Mouse (Mus musculus) MEL (cell line): Measurements from ENCODE around the gene Ero1l.

ENCODE experiments used
- BHLHE40 ChIP-seq: IDR thresholded peaks from 2 replicates; pipeline ENCODE4 v1.6.1; 2012; ENCODE audit warnings: low read depth, mild to moderate bottlenecking, inconsistent platforms, low read length, improper control_type of control experiment, borderline replicate concordance
- KAT2A ChIP-seq: conservative IDR thresholded peaks from 2 replicates; pipeline ENCODE4 v1.6.1; 2012; ENCODE audit warnings: low read depth, low read length, improper control_type of control experiment, inconsistent platforms
- MAFK ChIP-seq: IDR thresholded peaks from 2 replicates; pipeline ENCODE4 v1.6.1; 2011; ENCODE audit warnings: low read depth, mild to moderate bottlenecking, low read length, improper control_type of control experiment, borderline replicate concordance
- NELFE ChIP-seq: IDR thresholded peaks from 2 replicates; pipeline ENCODE4 v1.6.1; 2011; ENCODE audit warnings: low read depth, low read length, improper control_type of control experiment
- POLR2A ChIP-seq, 2 experiments: IDR thresholded peaks; 2 replicates each; pipeline ENCODE4 v1.6.1; 2011 to 2012; ENCODE audit warnings: low read length in 2 of 2, mild to moderate bottlenecking in 2 of 2, control low read depth in 1 of 2, improper control_type of control experiment in 1 of 2, low read depth in 1 of 2, moderate library complexity in 1 of 2; ENCODE audit not compliant: control insufficient read depth in 1 of 2, insufficient read depth in 1 of 2, poor library complexity in 1 of 2
- POLR2AphosphoS2 ChIP-seq: IDR thresholded peaks from 2 replicates; pipeline ENCODE4 v1.6.1; 2011; ENCODE audit warnings: low read length, improper control_type of control experiment
- SIN3A ChIP-seq: IDR thresholded peaks from 2 replicates; pipeline ENCODE4 v1.6.1; 2012; ENCODE audit warnings: low read length, improper control_type of control experiment, inconsistent platforms
- ZNF384 ChIP-seq: IDR thresholded peaks from 2 replicates; pipeline ENCODE4 v1.6.1; 2012; ENCODE audit warnings: low read depth, mild to moderate bottlenecking, inconsistent platforms, low read length, improper control_type of control experiment

- no peak for TF ChIP-seq POLR2A (IDR thresholded peaks at IDR 0.05; ENCODE audit: control insufficient read depth in 1 of 2, insufficient read depth in 1 of 2, low read depth in 1 of 2, low read length in 2 of 2, poor library complexity in 1 of 2)
- TF ChIP-seq KAT2A = no peak
- TF ChIP-seq SIN3A = no peak
- no peak for TF ChIP-seq MAFK
- TF ChIP-seq ZNF384 = no peak
- TF ChIP-seq POLR2AphosphoS2 = no peak
- TF ChIP-seq BHLHE40 = no peak
- no peak for TF ChIP-seq NELFE
Measured at GRCm38 (mm10) chr14:45263831-45264592, 54.6 kb downstream of the Ero1l start.
